Mouse (Mus musculus) liver, adult 2 months (tissue): Measurements from ENCODE around the gene Chchd4.

Experiments
- CTCF ChIP-seq: fragments of 200-500 bp; IDR thresholded peaks from 2 replicates; pipeline ENCODE4 v1.5.1; 2011; ENCODE audit warnings: low read depth, low read length, control low read depth
- POLR2A ChIP-seq: fragments of 200-500 bp; IDR thresholded peaks from 2 replicates; pipeline ENCODE4 v1.6.1; 2011; ENCODE audit warnings: low read length, control low read depth; ENCODE audit not compliant: insufficient read depth; ENCODE audit errors: extremely low read depth

DNA sequence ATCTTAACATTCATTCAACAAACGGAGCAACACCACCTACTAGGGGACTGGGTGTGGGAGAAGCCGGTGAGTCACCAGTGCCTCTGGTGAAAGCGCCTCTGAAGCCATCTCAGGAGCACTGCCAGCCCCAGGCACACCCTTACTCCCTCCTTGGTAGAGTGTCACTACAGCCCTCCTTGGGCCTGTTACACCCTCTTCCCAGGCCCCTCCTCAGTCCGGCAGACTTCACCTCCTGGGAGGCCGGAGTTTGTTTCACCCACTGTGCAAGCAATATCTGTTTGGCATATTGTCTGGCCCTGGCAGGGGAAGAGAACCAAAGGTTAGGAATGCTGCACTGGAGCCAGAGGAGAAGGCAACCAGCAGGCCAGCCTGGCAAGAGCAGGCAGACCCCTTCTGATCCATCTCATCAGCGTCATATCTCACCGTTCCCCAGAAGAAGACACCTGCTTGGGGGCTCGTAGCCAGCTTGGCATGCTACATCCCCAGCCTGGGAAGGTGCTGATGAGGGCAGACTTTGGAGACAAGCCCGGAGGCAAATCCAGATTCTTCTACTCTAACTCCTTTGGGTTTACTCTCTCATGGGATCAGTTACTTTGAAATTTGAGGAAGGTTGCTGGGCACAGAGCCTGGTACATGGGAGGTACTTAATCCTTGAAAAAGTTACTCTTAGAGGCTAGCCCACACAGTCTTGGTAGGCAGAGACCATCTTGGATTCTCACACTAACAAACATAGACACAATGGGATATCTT, 1.3 kb upstream of the Chchd4 start:
- no peak for TF ChIP-seq CTCF
- no peak for TF ChIP-seq POLR2A
